Mouse (Mus musculus) kidney, adult 8-10 months (tissue): ENCODE measurements around the gene Fgf4.
"Not testable (repeated sequence)": the region's sequence is repeated elsewhere in the genome, so short reads cannot be mapped to it uniquely, and the experiment has no call there.

Source experiments
- DNase-seq, 2 experiments: peaks; one replicate each; pipeline ENCODE4 v3.0.0; 2022

Fgf4 gene

DNA sequence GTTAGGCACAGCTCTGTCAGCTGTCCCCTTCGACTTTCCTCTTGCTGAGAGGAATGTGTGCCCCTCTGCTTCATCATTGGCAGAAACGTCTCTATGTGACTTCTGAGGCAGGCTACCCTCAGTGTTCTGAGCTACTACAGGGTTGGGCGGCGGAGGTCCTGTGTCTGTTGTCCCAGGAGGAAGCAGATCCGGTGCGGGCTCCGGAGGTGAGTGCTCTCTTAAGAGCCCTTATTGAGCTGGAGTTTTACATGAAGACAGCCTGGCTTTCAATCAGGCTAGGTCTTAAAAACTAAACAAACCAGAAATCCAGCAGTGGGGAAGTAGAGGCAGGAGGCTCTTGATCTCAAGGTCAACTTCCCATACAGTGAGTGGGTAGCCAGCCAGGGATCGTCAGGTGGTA, 20.4 kb downstream of the Fgf4 start:
- DNase-seq, result no peak

- no peak for DNase-seq
Measured at GRCm38 (mm10) chr7:144872420-144872819, 25.3 kb downstream of the Fgf4 start.

- DNase-seq, result no peak
Measured at GRCm38 (mm10) chr7:144873160-144873559, 26.0 kb downstream of the Fgf4 start.

GRCm38 (mm10) chr7:144874226-144874625, 27.1 kb downstream of the Fgf4 start:
- DNase-seq, result no peak

DNA sequence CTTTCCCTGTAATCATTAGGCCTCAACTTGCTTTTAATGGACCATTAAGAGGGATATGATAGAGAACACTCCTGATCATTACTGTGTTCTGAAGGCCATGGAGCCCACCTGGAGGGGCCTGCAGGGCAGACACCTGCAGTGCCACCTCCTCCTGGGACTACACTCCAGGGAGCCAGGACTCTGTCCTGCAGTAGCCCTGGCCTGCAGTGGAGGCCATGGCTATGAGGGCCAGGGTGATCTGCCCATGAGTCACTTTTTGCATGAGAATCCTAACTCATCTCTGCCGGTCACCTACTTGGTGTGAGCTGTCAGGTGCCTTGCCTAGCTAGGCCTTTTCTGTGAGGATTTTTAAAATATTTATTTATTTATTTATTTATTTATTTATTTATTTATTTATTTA, 31.2 kb downstream of the Fgf4 start:
- no peak for DNase-seq

- no peak for DNase-seq
Measured at GRCm38 (mm10) chr7:144883106-144883505, 35.9 kb downstream of the Fgf4 start.

- DNase-seq, result no peak
Measured at GRCm38 (mm10) chr7:144887672-144888071, 40.5 kb downstream of the Fgf4 start.

DNA sequence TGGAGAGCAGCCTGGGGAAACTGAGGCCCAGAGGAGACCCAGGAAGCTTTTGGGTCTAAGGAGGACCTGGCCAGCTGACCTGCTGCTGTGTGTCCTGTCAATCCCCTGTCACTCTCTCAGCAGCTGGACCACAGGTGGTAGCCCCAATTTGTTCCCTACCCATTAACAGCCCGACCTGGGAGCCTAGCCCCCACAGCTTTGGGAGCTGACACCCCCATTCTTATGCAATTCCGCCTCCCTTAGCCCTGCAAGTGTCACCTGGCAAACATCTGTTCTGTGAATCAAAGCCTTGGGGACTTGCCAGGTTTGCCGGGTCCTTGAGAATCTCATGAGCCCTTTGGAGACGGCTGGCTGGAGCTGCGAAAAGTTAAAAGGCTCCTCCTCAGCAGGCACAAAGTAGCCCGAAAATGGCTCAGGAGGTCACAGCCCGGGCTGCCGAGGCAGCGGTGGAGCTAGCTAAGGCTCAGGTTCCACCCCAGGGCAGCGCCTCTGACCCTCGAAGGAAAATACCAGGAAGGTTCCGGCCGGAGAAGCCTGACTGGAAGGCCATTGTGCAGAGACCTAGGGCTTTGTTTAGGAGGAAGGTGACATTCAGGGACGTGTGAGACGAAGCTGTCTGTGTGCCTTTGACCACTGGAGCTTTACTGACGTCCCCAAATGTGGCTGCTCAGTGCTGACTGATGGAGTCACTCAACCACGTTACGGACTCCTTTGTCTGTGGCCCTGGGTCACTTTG, 41.6 kb downstream of the Fgf4 start:
- DNase-seq, result no peak

- DNase-seq, result not testable (repeated sequence)
Measured at GRCm38 (mm10) chr7:144890661-144891060, 43.5 kb downstream of the Fgf4 start.

DNA sequence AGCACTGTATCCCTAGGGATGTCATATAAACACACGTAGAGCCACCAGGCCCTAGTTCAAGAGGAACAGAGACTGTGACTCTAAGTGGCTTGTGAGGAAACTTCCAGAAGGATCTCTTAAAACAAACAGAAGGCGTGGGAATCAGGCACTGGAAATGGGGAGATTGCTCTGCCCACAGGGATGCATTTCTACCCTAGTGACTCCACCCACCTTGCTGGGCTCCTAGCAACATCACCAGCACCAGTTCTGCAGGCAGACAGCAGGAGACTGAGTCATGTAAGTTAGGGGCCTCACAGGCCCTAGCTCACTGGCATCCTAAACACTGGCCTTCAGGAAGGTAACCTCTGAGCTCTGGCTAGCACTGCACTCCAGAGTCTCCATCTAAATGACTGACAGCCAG, 44.7 kb downstream of the Fgf4 start:
- DNase-seq, result no peak

DNA sequence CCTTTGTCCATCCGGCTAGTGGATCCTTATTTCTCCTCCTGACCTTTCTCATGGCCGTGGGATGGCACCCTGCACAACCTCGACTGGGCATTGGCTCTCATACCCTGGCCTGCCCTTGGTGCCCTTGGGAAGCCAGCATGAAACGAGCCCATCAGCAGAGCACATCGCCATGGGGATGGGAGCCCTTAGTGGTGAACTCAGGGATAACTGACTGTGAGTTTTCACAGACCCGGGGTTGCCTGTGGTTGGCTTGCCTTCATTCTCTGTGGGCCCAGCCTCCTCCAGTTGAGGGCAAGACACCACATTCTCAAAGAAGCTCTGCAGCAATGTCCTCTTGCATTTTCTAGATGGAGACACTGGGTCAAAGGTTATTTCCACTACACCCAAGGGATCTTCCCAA, 45.2 kb downstream of the Fgf4 start:
- no peak for DNase-seq

DNA sequence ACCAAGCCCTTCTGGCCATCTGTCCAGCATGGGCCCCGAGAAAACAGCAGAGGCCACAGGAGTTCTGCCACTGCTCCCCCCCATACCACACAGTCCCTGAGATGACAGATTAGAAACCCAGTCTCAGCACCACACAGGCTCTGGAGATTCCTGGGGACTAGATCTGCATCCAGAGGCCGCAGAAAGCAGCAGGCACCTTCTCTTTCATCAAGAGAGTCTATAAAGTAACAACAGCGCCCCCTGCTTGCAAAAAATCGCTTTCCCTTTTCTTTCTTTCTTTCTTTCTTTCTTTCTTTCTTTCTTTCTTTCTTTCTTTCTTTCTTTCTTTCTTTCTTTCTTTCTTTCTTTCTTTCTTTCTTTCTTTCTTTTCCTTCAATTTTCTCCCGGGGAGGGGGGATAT, 47.0 kb downstream of the Fgf4 start:
- peak in 1 of 2 experiments; percentile 28 for DNase-seq

- DNase-seq, result no peak
Measured at GRCm38 (mm10) chr7:144894706-144895105, 47.5 kb downstream of the Fgf4 start.

- peak; percentile 53 to 72 for DNase-seq
Measured at GRCm38 (mm10) chr7:144895305-144896111, 48.3 kb downstream of the Fgf4 start.

GRCm38 (mm10) chr7:144896294-144897218, 49.4 kb downstream of the Fgf4 start, which contains the start of gene Fgf15:
TSS of gene Fgf15 (plus strand) at chr7:144896531.
- no peak for DNase-seq

GRCm38 (mm10) chr7:144898506-144898905, 51.3 kb downstream of the Fgf4 start:
- DNase-seq, result no peak

DNA sequence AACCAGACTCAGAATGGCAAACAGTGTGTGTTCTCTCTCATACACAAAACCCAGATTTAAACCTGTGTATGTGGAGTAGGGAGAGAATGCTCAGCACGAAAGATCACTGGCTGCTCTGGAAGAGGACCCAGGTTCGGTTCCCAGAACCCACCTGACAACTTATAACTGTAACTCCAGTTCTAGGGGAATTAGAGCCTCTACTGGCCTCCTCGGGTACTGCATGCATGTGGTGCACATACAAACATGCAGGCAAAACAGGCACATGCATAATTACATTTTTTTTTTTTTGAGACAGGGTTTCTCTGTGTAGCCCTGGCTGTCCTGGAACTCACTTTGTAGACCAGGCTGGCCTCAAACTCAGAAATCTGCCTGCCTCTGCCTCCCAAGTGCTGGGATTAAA, 58.3 kb downstream of the Fgf4 start:
- not testable (repeated sequence) for DNase-seq

DNA sequence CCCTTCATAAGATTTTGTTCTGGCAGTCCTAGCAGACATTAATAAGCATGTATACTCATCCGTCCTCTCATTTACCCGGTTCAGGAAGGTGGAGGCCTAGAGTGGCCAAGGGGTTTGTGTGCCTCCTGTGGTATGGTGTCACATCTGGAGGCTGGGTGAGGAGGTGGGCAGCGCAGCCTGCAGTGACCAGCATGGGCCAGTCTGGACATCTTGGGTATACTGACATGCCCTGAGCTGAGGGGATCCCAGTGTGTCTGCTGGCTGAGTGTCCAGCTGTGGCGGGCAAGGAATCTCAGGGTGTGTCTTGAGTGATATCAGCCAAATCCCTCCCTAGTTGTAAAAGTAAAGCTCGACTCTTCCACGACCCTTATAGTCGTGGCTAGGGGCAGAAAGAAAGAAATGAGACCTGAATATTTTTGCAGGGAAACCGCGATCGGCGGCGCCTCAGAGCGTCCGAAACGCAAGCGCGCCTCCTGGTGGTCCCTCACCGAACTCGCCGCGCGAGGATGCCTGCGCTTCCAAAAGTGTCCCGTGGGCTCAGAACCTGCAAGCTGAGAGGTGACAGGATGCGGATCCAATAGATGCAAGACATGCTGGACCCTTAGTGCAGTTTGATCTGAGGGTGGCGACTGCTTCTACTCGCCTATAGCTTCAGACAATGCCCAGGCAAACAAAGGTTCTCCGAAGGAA, 59.7 kb downstream of the Fgf4 start:
- DNase-seq, result peak in 1 of 2 experiments; percentile 43

DNA sequence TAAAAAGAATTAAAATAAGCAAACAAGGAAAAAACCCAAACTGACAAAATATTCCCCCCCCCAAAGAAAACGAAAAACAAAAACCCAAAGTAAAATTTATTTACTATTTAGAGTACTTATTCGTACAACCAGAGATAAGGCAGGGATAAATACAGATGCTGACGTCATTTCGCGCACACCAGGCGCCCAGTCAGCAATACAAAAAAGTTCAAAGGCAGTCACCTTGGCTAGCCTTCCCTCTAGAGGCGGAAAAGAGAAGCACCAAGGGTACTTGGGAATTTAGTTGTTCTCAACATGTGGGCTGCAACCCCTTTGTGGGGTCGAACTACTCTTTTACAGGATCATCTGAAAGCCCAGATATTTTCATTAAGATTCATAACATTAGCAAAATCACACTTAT, 60.6 kb downstream of the Fgf4 start:
- DNase-seq, result no peak

DNA sequence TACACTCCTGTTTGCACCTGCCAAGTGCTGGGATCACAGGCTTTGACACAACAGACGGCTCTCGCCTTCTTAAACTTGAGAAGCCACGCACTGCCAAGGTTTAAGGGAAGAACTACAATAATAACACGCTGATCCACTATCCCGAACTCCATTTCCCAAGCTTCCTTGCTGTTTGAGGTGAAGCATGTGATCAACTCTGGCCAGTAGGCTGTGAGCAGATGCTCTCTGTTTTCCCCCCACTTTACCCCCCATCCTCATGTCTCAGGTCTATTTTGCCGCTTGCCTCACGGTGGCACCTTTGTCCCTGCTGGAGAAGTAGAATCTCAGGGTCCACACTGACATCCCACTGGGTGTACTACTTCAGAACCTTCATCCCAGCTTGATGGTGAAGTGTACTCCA, 61.5 kb downstream of the Fgf4 start:
- DNase-seq, result no peak

- DNase-seq, result no peak
Measured at GRCm38 (mm10) chr7:144911121-144911520, 64.0 kb downstream of the Fgf4 start.

- DNase-seq, result no peak
Measured at GRCm38 (mm10) chr7:144912897-144913296, 65.7 kb downstream of the Fgf4 start.
